Mouse (Mus musculus) lung, postnatal 14 days (tissue): ENCODE measurements around the gene Cdx4.
A peak's percentile ranks its signal among the peaks of the same experiment; 100 is the strongest.

Experiments
- DNase-seq: peaks from one replicate; pipeline ENCODE4 v3.0.0; 2021

The Cdx4 gene

DNA sequence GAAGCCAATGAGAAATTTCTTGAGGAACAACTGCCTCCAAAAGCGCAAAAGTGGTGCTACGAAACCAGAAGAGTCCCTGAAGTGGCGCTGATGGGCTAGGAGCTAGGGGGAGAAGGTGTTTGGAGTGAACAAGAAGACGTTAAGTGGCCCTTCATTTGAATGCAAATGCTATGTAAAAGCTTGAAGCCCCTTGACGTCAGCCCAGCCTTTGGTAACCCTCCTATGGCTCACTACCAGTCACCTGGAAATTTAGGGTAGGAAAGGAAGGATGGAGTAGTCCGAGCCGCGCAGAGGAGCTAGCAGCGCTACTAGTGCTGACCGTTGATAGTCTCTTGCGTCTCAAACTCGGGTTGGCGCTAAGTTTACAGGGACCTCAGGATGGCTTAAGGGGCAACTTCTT lies at the start of gene Cdx4:
Cdx4 (plus strand) TSS at position 253 of the 400 bp plus-strand sequence.
- DNase-seq = no peak

DNA sequence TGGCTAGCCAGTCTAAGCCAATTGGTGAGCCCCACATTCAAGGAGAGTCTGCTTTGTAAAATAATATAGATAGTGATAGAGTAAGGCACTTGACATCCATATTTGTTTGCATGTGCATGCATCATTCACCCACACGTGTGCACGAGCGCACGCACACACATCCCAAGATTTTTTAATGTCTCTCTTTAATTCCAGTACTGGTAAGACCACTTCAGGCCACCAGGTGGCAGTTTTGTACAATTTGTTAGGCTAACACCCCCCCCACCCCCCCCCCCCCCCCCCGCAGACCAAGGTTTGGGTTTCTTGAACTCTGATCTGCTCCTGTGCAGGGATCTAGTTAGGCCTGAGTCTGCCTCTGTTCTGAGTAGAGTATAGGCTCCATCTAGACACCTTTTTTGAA lies 46.9 kb upstream of the Cdx4 start:
- peak; percentile 14 for DNase-seq

DNA sequence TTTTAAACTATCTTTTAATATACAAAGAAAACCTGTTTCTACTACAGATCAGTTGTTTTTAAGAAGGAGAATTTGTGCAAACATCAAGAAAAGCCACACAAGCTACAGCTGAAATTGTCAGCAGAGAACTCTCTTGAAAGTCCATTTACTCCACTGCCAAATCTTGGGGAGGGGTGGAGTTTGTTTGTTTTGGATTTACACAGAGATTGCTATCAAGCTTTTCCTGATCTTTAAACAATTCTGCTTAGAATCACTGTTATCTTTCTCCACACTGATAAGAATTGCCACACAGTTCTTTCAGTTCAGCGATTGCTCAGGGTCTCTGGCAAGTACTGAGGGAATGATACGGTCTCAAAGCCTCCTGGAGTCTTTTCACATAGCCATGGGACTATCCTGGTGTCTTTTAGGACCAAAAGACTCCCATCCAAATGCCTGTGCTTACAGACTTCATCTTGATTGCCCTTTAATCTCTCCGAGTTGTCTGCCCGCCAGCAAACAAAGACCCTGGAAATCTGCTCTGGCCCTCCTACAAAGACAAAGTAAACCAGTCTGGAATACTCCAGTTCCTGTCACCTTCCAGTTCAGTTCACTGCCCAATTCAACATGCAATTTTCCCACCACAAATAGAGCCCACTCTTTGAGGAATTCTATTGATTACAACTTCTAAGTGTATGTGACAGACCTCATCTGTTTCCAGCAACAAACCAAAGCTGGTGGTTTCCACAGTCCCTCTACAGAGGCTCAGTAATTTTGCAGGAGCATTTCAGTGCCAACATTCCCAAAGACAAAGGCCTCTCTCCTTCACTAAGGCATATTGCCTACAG lies 34.1 kb upstream of the Cdx4 start:
- no peak for DNase-seq

DNA sequence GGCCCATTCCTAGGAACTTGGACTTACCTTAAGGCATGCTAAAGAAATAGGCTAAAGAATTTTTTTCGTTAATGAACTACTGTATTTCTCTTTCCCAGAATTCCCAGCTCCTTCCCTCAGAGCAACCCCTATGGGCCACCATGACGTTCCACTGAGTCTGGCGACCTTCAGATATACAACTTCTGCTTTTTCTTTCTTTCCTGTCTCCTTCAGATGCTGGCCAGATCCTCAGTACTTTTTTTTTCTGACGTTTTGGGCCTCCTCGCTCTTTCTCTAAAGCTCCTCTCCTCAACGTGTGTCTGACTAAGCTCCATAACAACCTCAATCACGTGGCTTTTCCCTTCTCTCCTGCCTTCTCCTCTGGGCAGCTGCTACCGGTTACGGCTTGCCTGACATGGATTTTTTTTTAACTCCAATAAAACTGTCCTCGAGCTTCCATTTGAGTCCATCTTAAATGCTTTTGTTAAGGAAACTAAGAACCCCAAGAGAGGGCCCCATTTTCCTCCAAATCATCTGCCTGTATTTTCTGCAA lies 33.3 kb upstream of the Cdx4 start:
- DNase-seq = no peak

DNA sequence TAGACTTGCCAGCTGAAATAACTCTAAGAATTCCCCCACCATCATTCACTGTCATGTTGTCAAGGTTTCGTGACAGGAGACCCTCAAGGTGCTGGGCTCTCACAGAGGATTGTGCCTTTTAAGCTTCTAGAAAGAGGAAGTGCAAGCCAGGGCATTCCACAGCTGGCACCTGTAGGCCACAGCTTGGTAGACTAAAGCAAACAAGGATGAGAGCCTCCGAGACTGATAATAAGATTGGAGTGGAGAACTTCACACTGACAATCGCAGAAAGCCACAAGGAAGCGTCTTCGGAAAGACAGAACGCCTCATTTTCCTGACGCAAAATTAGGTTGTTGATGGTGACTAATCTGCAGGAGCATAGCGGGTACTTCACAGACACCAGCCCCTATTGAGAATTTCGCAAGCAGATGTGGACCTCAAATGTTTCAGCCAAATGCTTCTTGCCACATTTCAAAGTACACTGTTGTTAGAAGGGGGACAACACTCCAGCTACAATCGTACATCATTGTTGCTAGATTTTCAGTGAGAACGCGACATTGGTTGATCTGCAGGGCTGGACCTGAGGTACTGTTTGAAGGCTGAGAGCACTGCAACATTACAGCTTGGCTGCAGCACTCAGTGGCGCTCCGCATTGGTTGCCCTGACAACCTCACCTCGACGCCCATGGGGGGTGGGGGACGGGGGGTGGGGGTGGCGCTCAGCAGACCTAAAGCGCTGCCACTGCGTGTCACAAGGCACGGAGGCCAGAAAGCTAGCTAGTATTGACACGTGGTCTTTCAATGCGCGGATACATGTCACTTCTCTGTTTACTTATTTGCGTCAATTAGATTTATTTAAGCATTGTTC lies 32.5 kb upstream of the Cdx4 start:
- DNase-seq = no peak

DNA sequence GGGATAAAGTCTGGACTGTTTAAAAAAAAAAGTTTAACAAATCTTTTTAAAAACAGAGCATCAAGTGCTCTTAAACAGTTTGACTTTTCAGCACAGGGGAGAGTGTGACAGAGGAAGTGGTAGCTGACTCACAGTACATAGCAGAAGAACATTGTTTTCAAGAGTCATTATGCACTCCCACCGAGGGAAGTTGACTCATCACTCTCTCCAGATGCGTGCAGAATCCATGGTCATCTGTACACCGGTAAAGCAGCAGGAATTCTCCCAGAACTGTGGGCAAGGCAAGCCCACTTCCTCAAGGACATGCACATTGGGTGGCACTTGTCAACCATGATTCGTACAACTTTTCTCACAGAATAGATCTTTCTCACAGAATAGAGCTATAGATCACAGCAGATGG lies 22.3 kb upstream of the Cdx4 start:
- DNase-seq = no peak

DNA sequence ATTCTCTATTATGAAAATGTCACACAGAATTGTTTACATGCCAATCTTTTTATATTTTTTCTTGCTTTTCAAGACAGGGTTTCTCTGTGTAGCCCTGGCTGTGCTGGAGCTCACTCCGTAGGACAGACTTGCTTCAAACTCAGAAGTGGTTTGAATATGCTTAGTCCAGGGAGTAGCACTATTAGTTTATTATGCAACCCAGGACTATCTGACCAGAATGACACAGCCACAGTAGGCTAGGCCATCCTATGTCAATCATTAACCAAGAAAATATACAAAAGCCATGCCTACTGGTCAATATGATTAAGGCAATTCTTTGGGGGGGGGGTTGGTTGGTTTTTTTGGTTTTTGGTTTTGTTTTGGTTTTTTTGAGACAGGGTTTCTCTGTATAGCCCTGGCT lies 12.9 kb upstream of the Cdx4 start:
- no peak for DNase-seq

DNA sequence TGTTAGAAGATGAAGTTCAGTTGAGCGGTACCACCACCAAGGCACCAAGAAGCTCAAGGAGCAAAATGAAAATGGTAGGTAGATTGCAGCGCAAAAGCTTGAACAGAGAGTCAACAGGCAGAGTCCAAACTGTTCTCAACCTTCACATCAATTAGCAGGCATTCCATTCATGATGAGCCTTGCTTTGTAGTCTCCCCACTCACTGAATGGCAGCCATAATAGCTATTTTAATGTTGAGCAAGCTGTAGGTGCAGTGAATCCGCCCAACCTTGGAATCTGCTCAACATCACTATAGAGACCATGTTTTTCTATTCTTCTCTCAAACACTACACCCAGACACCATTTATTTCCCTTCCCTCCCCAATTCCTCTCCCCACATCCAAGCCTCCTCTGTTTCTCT lies 9.5 kb upstream of the Cdx4 start:
- no peak for DNase-seq

DNA sequence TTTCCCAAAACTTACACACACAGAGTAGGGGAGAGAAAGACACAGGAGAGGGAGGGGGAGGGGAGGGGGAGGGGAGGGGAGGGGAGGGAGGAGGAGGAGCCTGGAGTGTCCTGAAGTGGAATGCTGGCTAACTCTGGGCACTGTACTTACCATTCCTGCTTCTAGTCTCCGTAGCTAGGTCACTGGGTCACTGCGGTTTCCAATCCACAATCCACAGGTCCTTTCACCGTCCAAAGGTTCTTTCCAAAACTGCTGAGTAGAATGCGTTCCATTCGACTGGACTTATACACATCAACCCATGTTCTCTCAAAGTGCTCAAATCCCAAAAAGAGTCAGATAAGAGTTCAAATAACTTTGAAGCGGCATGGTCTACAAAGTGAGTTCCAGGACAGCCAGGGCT lies 7.1 kb upstream of the Cdx4 start:
- no peak for DNase-seq

DNA sequence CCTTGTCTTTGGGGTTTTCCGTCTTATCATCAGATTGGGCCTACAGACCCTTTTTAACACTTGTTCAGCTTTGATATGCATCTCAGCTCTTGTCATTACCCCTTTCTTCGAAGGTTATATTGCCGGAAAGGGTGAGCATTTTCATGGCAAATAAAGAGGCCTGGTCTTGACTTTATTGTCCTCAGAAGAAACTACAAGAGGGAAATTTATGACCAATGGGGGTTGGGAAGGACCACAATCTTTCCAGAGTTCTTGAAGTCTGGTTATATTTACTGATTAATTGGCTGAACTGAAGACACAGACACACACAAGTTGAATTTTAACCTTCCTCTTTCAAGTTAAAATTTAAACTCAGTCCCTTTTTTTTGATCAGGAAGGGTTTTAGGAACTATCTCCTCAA lies 4.7 kb downstream of the Cdx4 start:
- DNase-seq = no peak

DNA sequence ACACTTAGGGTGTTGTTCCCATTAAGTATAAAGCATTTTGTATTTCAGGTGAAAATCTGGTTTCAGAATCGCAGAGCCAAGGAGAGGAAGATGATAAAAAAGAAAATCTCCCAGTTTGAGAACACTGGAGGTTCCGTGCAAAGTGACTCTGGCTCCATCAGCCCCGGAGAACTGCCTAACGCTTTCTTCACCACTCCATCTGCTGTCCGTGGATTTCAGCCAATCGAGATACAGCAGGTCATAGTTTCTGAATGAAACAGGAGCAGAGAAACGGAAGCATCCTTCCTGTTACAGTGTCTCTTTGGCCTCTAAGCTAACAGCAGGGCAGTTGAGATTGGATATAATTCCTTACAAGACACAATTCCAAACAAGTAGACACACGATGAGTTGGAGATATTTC lies 8.2 kb downstream of the Cdx4 start:
- no peak for DNase-seq

DNA sequence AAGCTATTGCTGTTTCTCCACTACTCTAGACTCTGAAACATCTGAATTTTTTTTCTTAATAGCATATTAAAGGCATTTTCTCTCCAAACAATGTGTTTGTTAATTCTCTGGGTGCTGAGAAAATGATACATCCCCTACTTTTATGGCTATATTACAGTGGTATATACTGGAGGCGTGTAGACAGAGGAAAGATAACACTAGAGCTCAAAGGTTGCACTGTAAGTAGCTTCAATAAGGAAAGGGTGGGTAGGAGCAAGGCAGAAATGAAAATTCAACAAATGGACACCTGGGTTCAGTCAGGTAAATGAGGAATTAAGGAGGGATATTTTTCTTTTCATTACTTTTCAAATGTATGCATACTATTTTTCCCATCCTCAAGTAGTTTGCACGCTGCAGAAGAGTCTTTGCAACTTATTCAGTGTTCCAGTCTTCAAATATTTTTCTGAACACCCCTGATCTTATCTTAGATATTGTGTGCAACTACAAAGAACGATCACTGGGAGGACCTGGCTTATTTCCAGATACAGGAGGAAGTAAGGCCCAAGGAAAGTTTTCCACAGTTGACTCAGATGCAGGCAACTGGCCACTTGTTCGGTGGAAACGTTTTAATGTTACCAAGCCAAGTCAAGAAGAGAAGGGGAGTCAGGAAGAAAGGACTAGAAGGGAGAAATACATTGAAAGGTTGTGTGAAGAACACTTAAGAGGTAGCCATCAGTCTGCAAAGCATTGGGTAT lies 10.1 kb downstream of the Cdx4 start:
- no peak for DNase-seq

DNA sequence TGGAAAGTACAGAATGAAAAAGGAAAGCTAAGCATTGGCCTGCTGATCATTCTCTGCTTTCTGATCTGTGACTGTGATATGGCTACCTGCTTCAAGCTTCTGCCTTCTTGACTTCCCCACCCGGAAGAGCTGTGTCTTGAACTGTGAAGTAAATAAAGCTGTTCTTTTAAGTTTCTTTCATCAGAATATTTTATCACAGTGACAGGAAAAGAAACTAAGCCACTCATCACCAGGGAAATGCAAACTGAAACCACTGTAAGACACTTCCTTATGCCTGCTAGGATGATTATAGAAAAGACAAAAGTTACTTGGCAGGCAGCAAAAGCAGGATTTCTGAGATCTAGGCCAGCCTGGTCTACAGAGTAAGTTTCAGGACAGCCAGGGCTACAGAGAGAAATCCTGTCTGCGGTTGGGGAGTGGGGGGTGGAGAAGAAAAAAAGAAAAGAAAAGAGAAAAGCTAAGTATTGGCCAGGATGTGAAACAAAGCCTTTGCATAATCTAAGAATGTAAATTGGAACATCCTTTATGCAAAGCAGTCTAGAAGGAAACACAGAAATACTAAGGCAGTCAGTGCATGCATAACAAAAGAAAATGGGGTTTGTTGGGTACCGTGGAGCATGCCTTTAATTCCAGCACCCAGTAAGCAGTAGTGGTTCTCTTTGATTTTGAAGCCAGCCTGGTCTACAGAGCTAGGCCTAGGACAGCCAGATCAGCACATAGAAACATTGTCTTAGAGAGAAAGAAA lies 20.3 kb downstream of the Cdx4 start:
- no peak for DNase-seq

DNA sequence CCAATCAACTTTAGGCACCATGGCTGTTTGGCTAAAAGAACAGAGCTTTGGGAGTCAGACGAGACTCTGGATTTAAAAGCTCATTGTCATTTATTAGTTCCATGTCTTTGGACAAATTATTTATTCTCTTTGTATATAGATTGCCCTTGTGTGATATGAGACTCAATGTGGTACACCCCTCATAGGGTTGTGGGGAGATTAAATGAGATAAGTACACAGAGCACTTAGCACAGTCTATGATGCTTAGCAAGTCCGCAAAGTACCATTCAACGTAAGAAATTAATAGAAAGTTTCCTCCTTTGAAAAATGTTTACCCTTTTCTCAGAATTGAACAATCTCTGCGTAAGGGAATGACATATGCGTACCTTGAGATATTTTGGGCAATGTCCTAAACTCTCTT lies 34.6 kb downstream of the Cdx4 start:
- no peak for DNase-seq

DNA sequence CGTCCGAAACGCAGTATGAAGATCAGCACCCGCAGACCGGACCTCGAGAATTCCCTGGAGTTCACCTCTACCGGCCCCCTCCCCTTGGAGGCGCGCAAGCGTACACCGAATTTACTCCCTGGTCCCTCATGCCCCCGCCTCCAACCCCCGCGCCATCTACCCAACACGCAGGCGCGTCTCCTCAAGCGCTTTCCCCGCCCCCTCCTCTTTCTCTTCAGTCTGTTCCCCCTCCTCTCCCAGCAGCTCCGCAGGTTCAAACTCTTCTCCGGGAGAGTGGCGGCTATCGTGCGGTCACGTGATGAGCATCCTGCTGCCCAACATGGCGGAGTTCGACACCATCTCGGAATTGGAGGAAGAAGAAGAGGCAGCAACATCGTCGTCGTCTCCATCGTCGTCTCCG lies 35.1 kb downstream of the Cdx4 start, which contains the start of gene Chic1:
Chic1 (plus strand) TSS at position 190 of the 400 bp plus-strand sequence.
- DNase-seq = peak; percentile 68

DNA sequence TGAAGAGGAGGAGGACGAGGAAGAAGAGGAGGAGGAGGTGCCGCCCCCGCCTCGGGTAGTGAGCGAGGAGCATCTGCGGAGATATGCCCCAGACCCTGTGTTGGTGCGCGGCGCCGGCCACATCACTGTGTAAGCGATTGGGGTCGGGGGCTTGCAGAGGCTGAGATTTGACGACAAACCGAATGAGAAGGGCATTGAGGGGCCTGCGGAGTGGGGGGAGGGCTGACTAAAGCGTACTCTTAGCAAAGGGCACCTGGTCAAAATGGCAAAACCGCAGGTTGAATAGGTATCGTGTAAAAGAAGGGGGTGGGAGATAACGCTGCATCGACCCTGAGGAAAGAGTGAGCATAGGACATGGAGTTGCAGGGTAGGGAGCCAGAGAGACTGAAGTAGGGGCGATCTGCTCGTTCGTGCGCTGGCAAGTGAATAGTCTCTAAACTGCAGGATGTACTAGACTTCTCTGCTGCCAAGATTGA lies 35.6 kb downstream of the Cdx4 start:
- no peak for DNase-seq

DNA sequence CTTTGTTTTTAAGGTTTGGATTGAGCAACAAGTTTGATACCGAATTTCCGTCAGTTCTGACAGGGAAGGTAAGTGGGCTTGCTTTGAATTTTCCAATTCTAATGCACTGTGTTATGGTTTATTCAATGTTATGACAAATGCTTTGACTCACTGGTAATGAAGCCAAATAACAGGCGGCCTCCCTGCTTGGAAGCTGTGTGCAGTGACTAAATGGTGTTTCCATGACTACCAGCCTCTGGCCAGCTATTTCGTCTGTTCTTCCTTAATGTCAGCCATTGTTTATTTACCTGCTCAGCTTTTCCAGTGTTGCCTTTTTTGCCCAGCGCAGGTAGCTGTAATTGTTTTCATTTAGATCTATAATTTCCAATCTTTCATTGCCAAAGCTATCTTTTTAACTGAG lies 45.0 kb downstream of the Cdx4 start:
- no peak for DNase-seq

DNA sequence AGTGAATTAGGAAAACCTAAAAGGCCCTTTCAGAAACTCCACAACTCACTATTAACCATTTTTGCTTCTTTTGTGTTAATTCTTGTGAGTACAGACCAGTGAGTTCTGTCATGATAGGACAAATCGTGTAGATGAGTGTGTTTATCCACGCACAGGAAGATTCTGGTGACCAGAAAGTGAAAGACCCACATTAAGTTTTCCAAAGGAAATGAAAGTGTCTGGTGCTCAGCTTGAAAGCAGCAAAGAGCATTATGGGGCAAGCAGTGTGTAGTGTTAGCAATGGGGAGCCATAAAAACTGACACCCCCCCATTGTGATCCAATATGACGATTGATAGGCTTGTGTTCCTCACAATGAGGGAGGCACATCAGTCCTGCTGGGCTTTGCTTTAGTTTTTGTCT lies 47.5 kb downstream of the Cdx4 start:
- no peak for DNase-seq

DNA sequence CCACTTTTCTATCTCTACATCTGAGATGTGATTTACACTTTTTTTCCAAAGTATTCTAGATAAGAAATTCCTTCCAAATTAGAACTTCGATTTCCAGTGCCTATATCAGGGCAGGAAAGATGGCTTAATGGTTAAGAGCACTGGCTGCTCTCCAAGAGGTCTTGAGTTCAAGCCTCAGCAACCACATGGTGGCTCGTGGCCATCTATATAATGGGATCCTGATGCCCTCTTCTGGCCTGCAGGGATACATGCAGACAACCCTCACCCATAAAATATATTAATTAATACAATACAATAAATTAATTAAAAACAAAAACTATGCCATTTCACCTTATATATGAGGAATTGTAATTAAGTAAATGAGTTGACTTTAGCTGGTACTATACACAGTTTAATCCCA lies 50.0 kb downstream of the Cdx4 start:
- DNase-seq = peak; percentile 1

DNA sequence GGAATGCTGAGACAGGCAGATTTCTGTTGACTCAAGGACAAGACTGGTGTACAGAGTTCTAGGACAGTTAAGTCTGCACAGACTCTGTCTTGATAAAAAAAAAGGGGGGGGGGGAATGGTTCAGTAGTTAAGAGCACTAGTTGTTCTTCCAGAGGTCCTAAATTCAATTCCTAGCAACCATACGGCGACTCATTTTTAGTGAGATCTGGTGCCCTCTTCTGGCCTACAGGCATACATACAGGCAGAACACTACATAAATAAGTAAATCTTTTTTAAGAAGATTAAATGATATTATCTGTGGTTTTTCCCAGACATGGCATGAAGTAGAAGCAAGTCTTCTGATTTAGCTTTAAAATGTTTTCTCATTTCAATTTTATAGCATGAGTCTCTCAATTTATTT lies 50.4 kb downstream of the Cdx4 start:
- DNase-seq = peak; percentile 5

DNA sequence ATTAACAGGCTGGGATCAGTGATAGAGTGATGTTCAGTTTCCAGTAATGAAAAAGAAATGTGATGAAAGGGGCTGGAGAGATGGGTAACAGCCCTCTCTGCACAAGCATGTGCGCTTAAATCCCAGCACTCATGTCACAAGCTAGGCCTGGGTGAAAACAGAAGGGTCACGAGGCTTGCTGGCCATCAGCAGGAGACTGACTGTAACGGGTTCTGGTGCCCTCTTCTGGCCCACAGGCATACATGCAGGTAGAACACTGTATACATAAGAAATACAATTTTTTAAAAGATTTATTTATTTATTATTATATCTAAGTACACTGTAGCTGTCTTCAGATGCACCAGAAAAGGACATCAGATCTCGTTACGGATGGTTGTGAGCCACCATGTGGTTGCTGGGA lies 53.1 kb downstream of the Cdx4 start:
- peak; percentile 5 for DNase-seq
